In the genomic region with DNA sequence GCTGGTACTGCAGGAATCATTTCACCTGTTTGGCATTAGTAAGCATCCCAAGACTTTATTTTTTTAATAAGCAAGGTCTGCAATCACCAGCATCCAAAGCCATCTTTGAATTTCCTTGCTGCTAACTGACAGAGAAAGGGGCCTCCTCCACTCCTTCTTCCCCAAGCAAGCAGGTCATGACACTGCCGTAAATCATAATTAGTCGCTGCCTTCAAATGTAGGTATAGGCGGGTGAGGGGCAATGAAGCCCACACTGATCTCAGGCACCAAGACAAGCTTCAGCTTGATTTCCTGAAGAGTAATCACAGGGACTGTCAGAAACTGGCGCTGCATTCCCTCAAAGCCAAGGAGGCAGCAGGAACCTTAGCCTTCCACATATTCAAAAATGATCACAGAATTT, we compare ENCODE assay signal across 17 mouse cellular contexts.
DNase-seq lines count a peak whose midpoint lies in the region; ATAC-seq lines count a peak whose summit lies in the region.
"Had no signal": no experiment of that assay in that cellular context is flagged by ENCODE, and none has a peak within 500 bp of the region (broad histone marks: within the 10 kb centered on the region; RNA-seq: fewer than 3 reads in every experiment).

No protein-coding gene starts in this region.

- H3K4me2 ChIP-seq in hindbrain, embryonic 11.5 days (replicated peaks; ENCODE audit: low read depth, low read length) = no peak overlapping the region
- H3K4me2 ChIP-seq in hindbrain, embryonic 16.5 days (ENCODE audit: low read length) = no peak overlapping the region
- H3K4me2 ChIP-seq in limb, embryonic 11.5 days (ENCODE audit: low read depth, severe bottlenecking) = no peak overlapping the region
- H3K4me2 ChIP-seq: embryonic facial prominence, embryonic 12.5 days; forebrain, embryonic 15.5 days; hindbrain, embryonic 15.5 days had no signal

- H3K36me3 ChIP-seq in hindbrain, embryonic 11.5 days (ENCODE audit: control insufficient read depth, insufficient read depth, low read length) = no peaks in the 10 kb centered on the region
- no peaks in the 10 kb centered on the region for H3K36me3 ChIP-seq in hindbrain, embryonic 16.5 days (ENCODE audit: control insufficient read depth, insufficient read depth, low read length)
- no peaks in the 10 kb centered on the region for H3K36me3 ChIP-seq in limb, embryonic 11.5 days (ENCODE audit: control insufficient read depth, insufficient read depth, low read length)
- H3K36me3 ChIP-seq: embryonic facial prominence, embryonic 12.5 days; forebrain, embryonic 15.5 days; hindbrain, embryonic 15.5 days had no signal

- H3K27ac ChIP-seq in hindbrain, embryonic 11.5 days (ENCODE audit: low read depth, low read length) = no peak overlapping the region
- no peak overlapping the region for H3K27ac ChIP-seq in hindbrain, embryonic 16.5 days (ENCODE audit: low read depth, low read length)
- no peak overlapping the region for H3K27ac ChIP-seq in limb, embryonic 11.5 days (replicated peaks; ENCODE audit: low read depth, low read length)
- H3K27ac ChIP-seq: embryonic facial prominence, embryonic 12.5 days; forebrain, embryonic 15.5 days; hindbrain, embryonic 15.5 days had no signal

- H3K4me1 ChIP-seq in hindbrain, embryonic 11.5 days (replicated peaks; ENCODE audit: control insufficient read depth, insufficient read depth, low read length) = no peaks in the 10 kb centered on the region
- H3K4me1 ChIP-seq in hindbrain, embryonic 16.5 days (ENCODE audit: control insufficient read depth, insufficient read depth, low read depth, low read length) = no peaks in the 10 kb centered on the region
- H3K4me1 ChIP-seq in limb, embryonic 11.5 days (ENCODE audit: control insufficient read depth, insufficient read depth, low read length) = no peaks in the 10 kb centered on the region
- H3K4me1 ChIP-seq: embryonic facial prominence, embryonic 12.5 days; forebrain, embryonic 15.5 days; hindbrain, embryonic 15.5 days had no signal

- no peaks in the 10 kb centered on the region for H3K27me3 ChIP-seq in hindbrain, embryonic 11.5 days (ENCODE audit: control insufficient read depth, insufficient read depth, low read length)
- H3K27me3 ChIP-seq in hindbrain, embryonic 16.5 days (replicated peaks; ENCODE audit: control insufficient read depth, insufficient read depth, low read length) = no peaks in the 10 kb centered on the region
- H3K27me3 ChIP-seq in limb, embryonic 11.5 days (ENCODE audit: control insufficient read depth, insufficient read depth, low read length) = no peaks in the 10 kb centered on the region
- H3K27me3 ChIP-seq: embryonic facial prominence, embryonic 12.5 days; forebrain, embryonic 15.5 days; hindbrain, embryonic 15.5 days had no signal

- 61% methylated on average over 4 of the region's 4 CpGs for WGBS in hindbrain, embryonic 11.5 days
- WGBS in hindbrain, embryonic 16.5 days = 60% methylated on average over 4 of the region's 4 CpGs
- WGBS in limb, embryonic 11.5 days = 46% methylated on average over 4 of the region's 4 CpGs

- H3K9ac ChIP-seq in hindbrain, embryonic 11.5 days (ENCODE audit: low read depth, low read length) = no peak overlapping the region
- H3K9ac ChIP-seq in hindbrain, embryonic 16.5 days (ENCODE audit: low read depth, low read length) = no peak overlapping the region
- no peak overlapping the region for H3K9ac ChIP-seq in limb, embryonic 11.5 days (ENCODE audit: low read length)
- H3K9ac ChIP-seq: embryonic facial prominence, embryonic 12.5 days; forebrain, embryonic 15.5 days; hindbrain, embryonic 15.5 days had no signal

- no peak for ATAC-seq in hindbrain, embryonic 11.5 days (ENCODE audit: low FRiP score)
- ATAC-seq in hindbrain, embryonic 16.5 days = no peak
- ATAC-seq in limb, embryonic 11.5 days (ENCODE audit: insufficient number of reproducible peaks, low FRiP score, low TSS enrichment, low read depth) = no peak
- ATAC-seq: forebrain, embryonic 15.5 days had no signal

- no peak overlapping the region for H3K4me3 ChIP-seq in hindbrain, embryonic 11.5 days (ENCODE audit: low read depth, low read length)
- no peak overlapping the region for H3K4me3 ChIP-seq in hindbrain, embryonic 16.5 days (ENCODE audit: low read length)
- H3K4me3 ChIP-seq in limb, embryonic 11.5 days (ENCODE audit: low read depth, low read length) = no peak overlapping the region
- H3K4me3 ChIP-seq: embryonic facial prominence, embryonic 12.5 days; forebrain, embryonic 15.5 days; hindbrain, embryonic 15.5 days had no signal

- DNase-seq in hindbrain, embryonic 11.5 days (ENCODE audit: low spot score) = peak; percentile 28
- peak; percentile 14 for DNase-seq in embryo, embryonic 11.5 days (ENCODE audit: low read depth, low spot score)
- peak; percentile 25 for DNase-seq in limb, embryonic 11.5 days (ENCODE audit: low spot score)
- DNase-seq in spleen, adult 18-20 months = no peak
- DNase-seq in MN1 (ENCODE audit: low spot score) = no peak
- DNase-seq: adrenal gland, postnatal 10 days; cerebellum, adult 11 months; cerebellum, adult 8-10 months; cerebellum, postnatal 14 days; gastrocnemius, postnatal 10 days; heart, postnatal 10 days; heart, postnatal 4 days; kidney, adult 18-20 months had no signal

- H3K9me3 ChIP-seq in hindbrain, embryonic 11.5 days (ENCODE audit: control insufficient read depth, low read length) = no peaks in the 10 kb centered on the region
- no peaks in the 10 kb centered on the region for H3K9me3 ChIP-seq in hindbrain, embryonic 16.5 days (ENCODE audit: control insufficient read depth, low read length)
- no peaks in the 10 kb centered on the region for H3K9me3 ChIP-seq in limb, embryonic 11.5 days (ENCODE audit: control insufficient read depth, low read length)
- H3K9me3 ChIP-seq: embryonic facial prominence, embryonic 12.5 days; forebrain, embryonic 15.5 days; hindbrain, embryonic 15.5 days had no signal

Comparison
In these comparisons a context has a peak if more than half of its experiments do, and no peak if none do; other contexts are left out.
1. DNase-seq: peak in hindbrain, embryonic 11.5 days (single experiment), embryo, embryonic 11.5 days (single experiment) and limb, embryonic 11.5 days (single experiment); none in spleen, adult 18-20 months (0 of 2) and MN1 (single experiment).